Mouse (Mus musculus): ENCODE measurements around the gene Ccnl2.
"Not testable (repeated sequence)": the region's sequence is repeated elsewhere in the genome, so short reads cannot be mapped to it uniquely, and the experiment has no call there.

The Ccnl2 gene

GRCm38 (mm10) chr4:155811929-155812664 is at the start of gene Ccnl2:
Ccnl2 (plus strand) TSS chr4:155812489.
- DNase-seq (ENCODE audit: low read depth, low spot score): peak; percentile 99

- DNase-seq (ENCODE audit: low read depth, low spot score): no peak
Observed at GRCm38 (mm10) chr4:155769496-155769879, 42.8 kb upstream of the Ccnl2 start.

- DNase-seq (ENCODE audit: low read depth, low spot score): peak; percentile 81
Observed at GRCm38 (mm10) chr4:155769880-155770512, 42.3 kb upstream of the Ccnl2 start.

GRCm38 (mm10) chr4:155770626-155771025 is 41.7 kb upstream of the Ccnl2 start:
- DNase-seq (ENCODE audit: low read depth, low spot score): no peak

GRCm38 (mm10) chr4:155771706-155772105 is 40.6 kb upstream of the Ccnl2 start:
- no peak for DNase-seq (ENCODE audit: low read depth, low spot score)

GRCm38 (mm10) chr4:155772786-155773185 is 39.5 kb upstream of the Ccnl2 start:
- no peak for DNase-seq (ENCODE audit: low read depth, low spot score)

- DNase-seq (ENCODE audit: low read depth, low spot score): no peak
Observed at GRCm38 (mm10) chr4:155773335-155774078, 38.8 kb upstream of the Ccnl2 start.

- DNase-seq (ENCODE audit: low read depth, low spot score): peak; percentile 78
Observed at GRCm38 (mm10) chr4:155774280-155774754, 38.0 kb upstream of the Ccnl2 start, which contains the start of gene Vwa1. Vwa1 (minus strand) TSS chr4:155774698.

GRCm38 (mm10) chr4:155774971-155775740 is 37.1 kb upstream of the Ccnl2 start:
- no peak for DNase-seq (ENCODE audit: low read depth, low spot score)

- DNase-seq (ENCODE audit: low read depth, low spot score): no peak
Observed at GRCm38 (mm10) chr4:155775855-155776254, 36.4 kb upstream of the Ccnl2 start.

GRCm38 (mm10) chr4:155776704-155777335 is 35.5 kb upstream of the Ccnl2 start:
- no peak for DNase-seq (ENCODE audit: low read depth, low spot score)

GRCm38 (mm10) chr4:155777816-155778215 is 34.5 kb upstream of the Ccnl2 start:
- DNase-seq (ENCODE audit: low read depth, low spot score): no peak

GRCm38 (mm10) chr4:155779498-155779897 is 32.8 kb upstream of the Ccnl2 start:
- DNase-seq (ENCODE audit: low read depth, low spot score): no peak

- DNase-seq (ENCODE audit: low read depth, low spot score): no peak
Observed at GRCm38 (mm10) chr4:155780895-155781294, 31.4 kb upstream of the Ccnl2 start.

GRCm38 (mm10) chr4:155783486-155784080 is 28.7 kb upstream of the Ccnl2 start:
- no peak for DNase-seq (ENCODE audit: low read depth, low spot score)

GRCm38 (mm10) chr4:155784081-155784701 is 28.1 kb upstream of the Ccnl2 start:
- peak; percentile 69 for DNase-seq (ENCODE audit: low read depth, low spot score)

- no peak for DNase-seq (ENCODE audit: low read depth, low spot score)
Observed at GRCm38 (mm10) chr4:155785246-155785645, 27.0 kb upstream of the Ccnl2 start.

GRCm38 (mm10) chr4:155785819-155786218 is 26.5 kb upstream of the Ccnl2 start, which contains the start of gene Tmem88b:
Tmem88b (minus strand) TSS chr4:155785874.
- no peak for DNase-seq (ENCODE audit: low read depth, low spot score)

GRCm38 (mm10) chr4:155788300-155788699 is 24.0 kb upstream of the Ccnl2 start:
- DNase-seq (ENCODE audit: low read depth, low spot score): no peak

GRCm38 (mm10) chr4:155788833-155789232 is 23.5 kb upstream of the Ccnl2 start:
- not testable (repeated sequence) for DNase-seq (ENCODE audit: low read depth, low spot score)
